Mouse (Mus musculus) brown adipose tissue, adult 24 weeks (tissue): Measurements from ENCODE around the gene Rab6b. TPM values are rescaled to one million over a fixed set of nuclear protein-coding genes. Genes with fewer than 3 reads are reported as not detected.

Experiments
- H3K27ac ChIP-seq: fragments of 200-500 bp; replicated peaks from 2 replicates; pipeline ENCODE4 v1.5.1; 2012; ENCODE audit warnings: low read depth, mild to moderate bottlenecking, low read length
- H3K4me1 ChIP-seq: fragments of 200-500 bp; 2 replicates; pipeline ENCODE4 v1.6.1; 2012; ENCODE audit warnings: low read length, mixed read lengths; ENCODE audit not compliant: control insufficient read depth, insufficient read depth, insufficient read length
- H3K4me3 ChIP-seq: fragments of 200-500 bp; 2 replicates; pipeline ENCODE4 v1.5.1; 2012; ENCODE audit warnings: low read depth, mild to moderate bottlenecking, low read length, moderate library complexity; ENCODE audit not compliant: insufficient read depth
- polyA plus RNA-seq: library from polyadenylated mRNA; stranded (reverse); fragments of >200 nt; gene quantifications from 2 replicates; pipeline ENCODE4 v1.2.4, GENCODE M21; 2012; ENCODE audit not compliant: missing spikeins, insufficient read depth, insufficient read length

The Rab6b gene
- polyA plus RNA-seq, 1 experiment = 33.8 TPM

- H3K4me3 ChIP-seq = peak overlapping the region; percentile 42
These were observed 117.7 kb downstream of the Rab6b start for GRCm38 (mm10) chr9:103229037-103229867.

GRCm38 (mm10) chr9:103230151-103230951, 118.8 kb downstream of the Rab6b start, which contains the start of the genes Gm20425 and Trf:
Gene Gm20425, minus strand, starts transcription at chr9:103230307.
Gene Trf, minus strand, starts transcription at chr9:103230444.
- H3K4me1 ChIP-seq = no peaks in the 10 kb centered on the region
- H3K27ac ChIP-seq = peak within 1 kb of the TSS; percentile 62
- H3K4me3 ChIP-seq = peak within 1 kb of the TSS; percentile 42

More at GRCm38 (mm10) chr9:103229037-103229867, 117.7 kb downstream of the Rab6b start:
- H3K4me1 ChIP-seq = no peaks in the 10 kb centered on the region
- H3K27ac ChIP-seq = peak overlapping the region; percentile 62

GRCm38 (mm10) chr9:103232232-103233005, 120.8 kb downstream of the Rab6b start:
- H3K4me1 ChIP-seq = no peaks in the 10 kb centered on the region
- H3K4me3 ChIP-seq = no peak overlapping the region
- H3K27ac ChIP-seq = no peak overlapping the region

- no peaks in the 10 kb centered on the region for H3K4me1 ChIP-seq
- H3K27ac ChIP-seq = no peak overlapping the region
- no peak overlapping the region for H3K4me3 ChIP-seq
These were observed 121.4 kb downstream of the Rab6b start for GRCm38 (mm10) chr9:103233006-103233395.

GRCm38 (mm10) chr9:103234059-103234458, 122.5 kb downstream of the Rab6b start:
- H3K4me1 ChIP-seq = no peaks in the 10 kb centered on the region
- H3K27ac ChIP-seq = no peak overlapping the region

GRCm38 (mm10) chr9:103234565-103235165, 123.1 kb downstream of the Rab6b start:
- Histone ChIP-seq H3K27ac (0 out of 2 replicates have a peak overlapping the region, but pooled peaks have one; percentile 17), H3K4me1 (no peaks in the 10 kb centered on the region), H3K4me3 (no peak overlapping the region)

More at GRCm38 (mm10) chr9:103234059-103234458, 122.5 kb downstream of the Rab6b start:
- H3K4me3 ChIP-seq = no peak overlapping the region

Other genes starting within 250 kb of the Rab6b start
- 1.0 and 1.2 TPM in 2 replicates for gene Slco2a1, start 123.1 kb upstream of the Rab6b start, polyA plus RNA-seq
- gene Srprb, start 90.3 kb downstream of the Rab6b start, polyA plus RNA-seq = 14.3 and 18.3 TPM in 2 replicates
- gene Gm20425, start 118.5 kb downstream of the Rab6b start, polyA plus RNA-seq = 0.79 TPM in 1 of 2 replicates, not detected in the other
- 244 and 297 TPM in 2 replicates for gene Trf, start 118.7 kb downstream of the Rab6b start, polyA plus RNA-seq
- gene 1300017J02Rik, start 193.3 kb downstream of the Rab6b start, polyA plus RNA-seq = not detected in 2 replicates
- 6.1 and 11.1 TPM in 2 replicates for gene Topbp1, start 193.4 kb downstream of the Rab6b start, polyA plus RNA-seq